Mouse (Mus musculus): ENCODE data around the gene Gm9780.
"Not testable (repeated sequence)": the region's sequence is repeated elsewhere in the genome, so short reads cannot be mapped to it uniquely, and the experiment has no call there.

GRCm38 (mm10) chr14:26048767-26049166, 6.3 kb upstream of the Gm9780 start:
- TF ChIP-seq CTCF (IDR thresholded peaks at IDR 0.05; ENCODE audit: borderline replicate concordance, insufficient read depth, low read length); POLR2A (IDR thresholded peaks at IDR 0.05; ENCODE audit: low read depth, low read length): not testable (repeated sequence)
